Mouse (Mus musculus) limb, embryonic 13.5 days (tissue): ENCODE results near the gene Gck. TPM values are rescaled to one million over a fixed set of nuclear protein-coding genes. Genes with fewer than 3 reads are reported as not detected.

Experiments
- ATAC-seq: fragments of 200-750 bp; cut with Nextera tagmentation; 2 replicates; pipeline ENCODE4 v1.8.0; 2017; ENCODE audit warnings: low read depth, moderate number of reproducible peaks, moderate TSS enrichment; ENCODE audit not compliant: low FRiP score
- H3K27ac ChIP-seq: fragments of 300-500 bp; sonication (generic); 2 replicates; pipeline ENCODE4 v1.5.1; 2015; ENCODE audit warnings: inconsistent platforms, mild to moderate bottlenecking, moderate library complexity
- H3K27me3 ChIP-seq: fragments of 300-500 bp; sonication (generic); 2 replicates; pipeline ENCODE4 v1.6.1; 2015; ENCODE audit warnings: mild to moderate bottlenecking, inconsistent platforms
- H3K36me3 ChIP-seq: fragments of 300-500 bp; sonication (generic); 2 replicates; pipeline ENCODE4 v1.6.1; 2015; ENCODE audit warnings: inconsistent platforms, mild to moderate bottlenecking, moderate library complexity
- H3K4me1 ChIP-seq: fragments of 300-500 bp; sonication (generic); 2 replicates; pipeline ENCODE4 v1.6.1; 2015; ENCODE audit warnings: inconsistent platforms
- H3K4me2 ChIP-seq: fragments of 300-500 bp; sonication (generic); replicated peaks from 2 replicates; pipeline ENCODE4 v1.6.1; 2015; ENCODE audit warnings: inconsistent platforms, mild to moderate bottlenecking, moderate library complexity
- H3K4me3 ChIP-seq: fragments of 300-500 bp; sonication (generic); 2 replicates; pipeline ENCODE4 v1.5.1; 2015; ENCODE audit warnings: moderate library complexity, mild to moderate bottlenecking, inconsistent platforms
- H3K9ac ChIP-seq: fragments of 300-500 bp; sonication (generic); 2 replicates; pipeline ENCODE4 v1.6.1; 2015; ENCODE audit warnings: mild to moderate bottlenecking, inconsistent platforms
- H3K9me3 ChIP-seq: fragments of 300-500 bp; sonication (generic); 2 replicates; pipeline ENCODE4 v1.6.1; 2016; ENCODE audit warnings: inconsistent platforms
- WGBS: fragments of 180-500 bp; shearing (Covaris S2); methylation state at CpG from one replicate; pipeline ENCODE4 v1.1.7; 2015; 5-methylcytosine and 5-hydroxymethylcytosine counted together
- polyA plus RNA-seq: library from polyadenylated mRNA; unstranded; fragments of >200 nt; fragmentation: Nextera tagmentation; extraction: Ambion mirVana; gene quantifications from 2 replicates; pipeline ENCODE4 v1.2.1, GENCODE M21; 2015

Gene Gck
- polyA plus RNA-seq, 1 experiment from 2014 or later = 1.5 TPM

DNA sequence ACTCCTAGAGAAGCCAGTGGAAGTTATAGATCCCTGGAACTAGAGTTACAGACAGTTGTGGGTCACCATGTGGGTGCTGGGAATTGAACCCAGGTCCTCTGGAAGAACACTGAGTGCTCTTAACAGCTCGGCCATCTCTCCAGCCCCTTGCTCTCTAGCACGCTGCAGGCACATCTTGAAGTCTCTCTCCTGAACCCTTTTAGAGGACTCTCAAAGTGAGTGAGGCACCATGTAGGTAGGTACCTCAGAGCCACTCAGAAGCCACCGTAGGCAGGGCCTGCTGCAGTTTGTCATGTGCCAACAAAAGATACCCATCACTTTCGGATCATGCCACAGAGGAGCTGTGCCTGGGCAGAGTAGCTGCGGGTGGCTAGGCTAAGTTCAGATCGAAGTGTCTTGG lies 45.0 kb downstream of the Gck start:
- H3K9ac ChIP-seq = no peak overlapping the region
- H3K4me2 ChIP-seq = no peak overlapping the region
- H3K27me3 ChIP-seq = peaks cover 15% of the 10 kb centered on the region; the same call in 1 of the 2 replicates
- H3K27ac ChIP-seq = no peak overlapping the region
- H3K4me3 ChIP-seq = no peak overlapping the region
- H3K4me1 ChIP-seq = peaks cover 27% of the 10 kb centered on the region
- H3K36me3 ChIP-seq = no peaks in the 10 kb centered on the region
- no peaks in the 10 kb centered on the region for H3K9me3 ChIP-seq
- no peak for ATAC-seq
- WGBS = 90% methylated on average over 6 of the region's 6 CpGs

DNA sequence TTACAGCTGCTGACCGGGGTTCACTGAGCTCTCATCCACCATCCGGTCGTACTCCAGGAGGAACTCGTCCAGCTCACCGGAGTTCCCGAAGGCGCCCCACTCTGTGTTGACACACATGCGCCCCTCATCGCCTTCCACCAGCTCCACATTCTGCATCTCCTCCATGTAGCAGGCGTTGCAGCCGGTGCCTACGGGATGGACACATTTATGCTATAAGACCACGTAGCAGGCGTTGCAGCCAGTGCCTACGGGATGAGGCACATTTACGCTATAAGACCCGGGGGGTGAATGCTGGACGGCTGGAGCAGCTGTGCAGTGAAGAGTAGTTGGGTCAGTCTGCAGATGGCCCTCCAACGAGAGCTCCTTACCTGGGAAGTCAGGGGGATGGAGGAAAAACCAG lies 45.5 kb downstream of the Gck start:
- H3K27me3 ChIP-seq = peaks cover 18% of the 10 kb centered on the region
- no peaks in the 10 kb centered on the region for H3K36me3 ChIP-seq
- WGBS = 80% methylated on average over 19 of the region's 19 CpGs
- H3K9ac ChIP-seq = no peak overlapping the region
- peaks cover 27% of the 10 kb centered on the region for H3K4me1 ChIP-seq
- H3K9me3 ChIP-seq = no peaks in the 10 kb centered on the region
- no peak for ATAC-seq
- H3K27ac ChIP-seq = no peak overlapping the region
- H3K4me2 ChIP-seq = no peak overlapping the region
- no peak overlapping the region for H3K4me3 ChIP-seq

DNA sequence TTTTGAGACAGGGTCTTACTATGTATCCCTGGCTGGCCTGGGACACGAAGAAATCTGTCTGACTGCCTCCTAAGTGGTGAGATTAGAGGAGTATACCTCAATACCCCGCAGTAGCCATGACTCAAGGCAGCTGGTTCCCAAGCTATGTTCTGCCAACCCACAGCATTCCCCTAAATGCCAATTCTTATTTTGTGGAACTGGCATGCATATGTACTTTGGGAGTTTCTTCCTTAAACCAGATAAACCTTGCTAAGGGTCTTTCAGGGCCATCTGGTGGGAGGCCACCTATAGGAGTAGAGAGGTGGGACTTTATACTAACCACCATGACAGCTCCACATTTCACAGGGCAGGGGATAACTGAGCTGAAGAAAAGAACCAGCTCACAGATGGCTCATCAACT lies 46.0 kb downstream of the Gck start:
- Histone ChIP-seq H3K4me3 (no peak overlapping the region), H3K27ac (no peak overlapping the region), H3K36me3 (no peaks in the 10 kb centered on the region), H3K27me3 (peaks cover 23% of the 10 kb centered on the region), H3K9me3 (no peaks in the 10 kb centered on the region), H3K4me2 (no peak overlapping the region), H3K9ac (no peak overlapping the region), H3K4me1 (peaks cover 27% of the 10 kb centered on the region)
- WGBS = 83% methylated on average over 2 of the region's 2 CpGs
- no peak for ATAC-seq

DNA sequence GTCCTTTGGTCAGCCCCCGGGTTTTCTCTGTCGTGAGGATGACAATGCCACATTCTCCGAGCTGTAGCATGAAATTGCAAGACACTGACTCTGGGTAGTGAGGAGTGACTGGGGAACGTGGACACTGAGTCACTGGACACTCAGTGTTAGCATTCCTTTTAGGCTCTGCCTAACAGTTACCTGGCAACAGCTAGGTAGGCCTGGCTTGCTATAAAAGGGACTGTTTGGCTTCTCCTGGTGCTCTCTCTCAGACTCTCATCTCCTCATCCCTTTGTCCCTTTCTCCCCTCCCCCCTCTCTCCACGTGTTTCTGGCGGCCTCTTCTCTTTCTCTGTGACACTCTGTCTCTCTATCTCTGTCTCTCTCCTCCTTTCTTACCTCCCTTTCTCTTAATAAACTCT lies 47.5 kb downstream of the Gck start:
- H3K27me3 ChIP-seq = peaks cover 37% of the 10 kb centered on the region
- H3K9me3 ChIP-seq = no peaks in the 10 kb centered on the region
- 9% methylated on average over 6 of the region's 6 CpGs for WGBS
- no peak overlapping the region for H3K27ac ChIP-seq
- H3K9ac ChIP-seq = peak overlapping the region; percentile 66
- H3K4me3 ChIP-seq = peak overlapping the region; percentile 48
- peaks cover 35% of the 10 kb centered on the region for H3K4me1 ChIP-seq
- H3K36me3 ChIP-seq = no peaks in the 10 kb centered on the region
- no peak for ATAC-seq
- peak overlapping the region; percentile 78 for H3K4me2 ChIP-seq

GRCm38 (mm10) chr11:5901950-5902349 lies 47.9 kb downstream of the Gck start:
- Histone ChIP-seq H3K4me3 (peak overlapping the region; percentile 48), H3K27me3 (peaks cover 42% of the 10 kb centered on the region)
- WGBS = 2% methylated on average over 32 of the region's 32 CpGs

DNA sequence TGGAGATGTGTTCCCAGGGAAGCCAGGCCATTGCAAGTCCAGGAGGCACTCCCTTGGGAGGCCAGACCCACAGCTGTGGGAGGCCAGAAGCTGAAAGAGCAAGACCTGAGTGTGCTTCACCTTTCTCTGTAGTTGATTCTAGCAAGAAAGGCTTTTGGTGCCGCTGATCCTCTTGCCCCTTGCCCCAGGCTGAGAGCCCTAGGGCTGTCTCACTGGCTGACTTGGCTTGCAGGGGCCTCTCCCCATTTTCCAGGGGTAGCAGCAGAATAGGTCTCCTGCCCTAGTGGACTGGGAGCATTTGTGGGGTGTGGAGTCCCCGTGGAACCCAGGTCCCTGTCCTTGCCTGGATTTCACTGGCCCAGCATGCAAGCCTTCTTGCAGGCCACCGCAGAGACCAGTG lies 48.6 kb downstream of the Gck start:
- peak overlapping the region; percentile 66 for H3K9ac ChIP-seq
- peak overlapping the region; percentile 78 for H3K4me2 ChIP-seq
- 18% methylated on average over 3 of the region's 3 CpGs for WGBS
- no peak overlapping the region for H3K27ac ChIP-seq
- no peaks in the 10 kb centered on the region for H3K9me3 ChIP-seq
- peak overlapping the region; percentile 48 for H3K4me3 ChIP-seq
- peaks cover 38% of the 10 kb centered on the region for H3K4me1 ChIP-seq
- no peaks in the 10 kb centered on the region for H3K36me3 ChIP-seq
- H3K27me3 ChIP-seq = peaks cover 47% of the 10 kb centered on the region
- ATAC-seq = no peak

More at GRCm38 (mm10) chr11:5901950-5902349, 47.9 kb downstream of the Gck start:
- peak overlapping the region; percentile 66 for H3K9ac ChIP-seq
- no peak overlapping the region for H3K27ac ChIP-seq
- peaks cover 38% of the 10 kb centered on the region for H3K4me1 ChIP-seq
- no peaks in the 10 kb centered on the region for H3K36me3 ChIP-seq
- ATAC-seq = peak; percentile 70
- no peaks in the 10 kb centered on the region for H3K9me3 ChIP-seq
- peak overlapping the region; percentile 78 for H3K4me2 ChIP-seq

GRCm38 (mm10) chr11:5899286-5899685 lies 50.6 kb downstream of the Gck start:
- no peak overlapping the region for H3K4me3 ChIP-seq
- H3K36me3 ChIP-seq = no peaks in the 10 kb centered on the region
- H3K9ac ChIP-seq = no peak overlapping the region
- no peaks in the 10 kb centered on the region for H3K9me3 ChIP-seq
- ATAC-seq = no peak
- H3K4me2 ChIP-seq = no peak overlapping the region
- H3K4me1 ChIP-seq = peaks cover 41% of the 10 kb centered on the region
- no peak overlapping the region for H3K27ac ChIP-seq
- 86% methylated on average over 10 of the region's 10 CpGs for WGBS
- H3K27me3 ChIP-seq = peaks cover 51% of the 10 kb centered on the region

- H3K27ac ChIP-seq = no peak within 1 kb of the TSS
- 60% methylated on average over 5 of the region's 5 CpGs for WGBS
- no peak within 1 kb of the TSS for H3K4me2 ChIP-seq
These were observed 51.4 kb downstream of the Gck start, which contains the start of gene Myl7 for GRCm38 (mm10) chr11:5898531-5898930. Gene Myl7 (minus strand): TSS chr11:5898782.

GRCm38 (mm10) chr11:5897839-5898238 lies 52.0 kb downstream of the Gck start:
- Histone ChIP-seq H3K4me2 (no peak overlapping the region), H3K9ac (no peak overlapping the region), H3K27me3 (peaks cover 49% of the 10 kb centered on the region), H3K9me3 (no peaks in the 10 kb centered on the region), H3K4me3 (no peak overlapping the region), H3K4me1 (peaks cover 33% of the 10 kb centered on the region), H3K36me3 (no peaks in the 10 kb centered on the region), H3K27ac (no peak overlapping the region)
- 19% methylated on average over 10 of the region's 10 CpGs for WGBS
- ATAC-seq = no peak; the same call in 1 of the 2 replicates

More at GRCm38 (mm10) chr11:5898531-5898930, 51.4 kb downstream of the Gck start, which contains the start of gene Myl7:
- ATAC-seq = no peak
- H3K9ac ChIP-seq = no peak within 1 kb of the TSS
- no peaks in the 10 kb centered on the region for H3K9me3 ChIP-seq
- H3K36me3 ChIP-seq = no peaks in the 10 kb centered on the region
- peaks cover 51% of the 10 kb centered on the region for H3K27me3 ChIP-seq
- no peak within 1 kb of the TSS for H3K4me3 ChIP-seq
- peaks cover 35% of the 10 kb centered on the region for H3K4me1 ChIP-seq

DNA sequence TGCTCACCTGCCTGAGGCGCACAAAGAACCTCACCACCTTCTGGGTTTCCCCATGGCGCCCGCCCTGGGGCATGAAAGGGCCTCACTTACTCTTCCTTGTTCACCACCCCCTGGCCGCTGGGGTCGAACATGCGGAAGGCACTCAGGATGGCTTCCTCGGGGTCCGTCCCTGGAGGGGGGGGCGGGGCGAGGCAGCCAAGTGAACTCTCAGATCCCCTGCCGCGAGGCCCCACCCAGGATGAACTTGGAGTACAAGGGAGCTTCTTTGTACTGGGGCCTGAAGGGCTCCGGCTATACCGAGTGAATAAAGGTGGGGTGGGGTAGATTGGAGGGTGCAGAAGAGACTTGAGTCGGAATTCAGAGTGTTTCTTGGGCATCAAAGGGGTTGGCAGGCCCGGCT lies 52.7 kb downstream of the Gck start:
- WGBS = 19% methylated on average over 15 of the region's 16 CpGs
- Histone ChIP-seq H3K9ac (no peak overlapping the region), H3K4me2 (no peak overlapping the region; the same call in 1 of the 2 replicates), H3K9me3 (no peaks in the 10 kb centered on the region), H3K27ac (no peak overlapping the region), H3K4me3 (no peak overlapping the region), H3K27me3 (peaks cover 47% of the 10 kb centered on the region), H3K36me3 (no peaks in the 10 kb centered on the region), H3K4me1 (peaks cover 33% of the 10 kb centered on the region)
- no peak for ATAC-seq

DNA sequence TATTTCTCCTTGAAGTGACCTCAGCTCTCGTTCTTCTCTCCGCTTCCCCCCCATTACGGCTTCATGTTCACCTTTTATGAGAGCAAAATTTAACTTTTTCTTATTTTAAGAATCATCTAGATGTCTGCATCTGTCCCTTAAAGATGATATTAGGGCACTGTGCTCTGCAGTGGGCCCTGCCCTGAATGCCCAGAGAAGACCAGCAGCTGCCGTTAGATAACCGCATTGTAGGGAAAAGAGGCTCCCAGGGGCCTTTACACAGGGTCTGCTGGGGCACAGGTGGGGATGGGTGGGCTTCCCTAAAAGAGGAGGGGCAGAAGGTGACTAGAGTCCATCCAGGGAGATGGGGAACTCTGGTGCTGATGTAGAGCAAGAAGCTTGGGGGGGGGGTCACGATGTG lies 56.1 kb downstream of the Gck start:
- Histone ChIP-seq H3K27ac (no peak overlapping the region), H3K36me3 (no peaks in the 10 kb centered on the region), H3K4me3 (no peak overlapping the region), H3K27me3 (peaks cover 28% of the 10 kb centered on the region), H3K9me3 (no peaks in the 10 kb centered on the region), H3K4me2 (no peak overlapping the region), H3K9ac (no peak overlapping the region), H3K4me1 (peaks cover 47% of the 10 kb centered on the region)
- 58% methylated on average over 6 of the region's 6 CpGs for WGBS
- ATAC-seq = no peak

DNA sequence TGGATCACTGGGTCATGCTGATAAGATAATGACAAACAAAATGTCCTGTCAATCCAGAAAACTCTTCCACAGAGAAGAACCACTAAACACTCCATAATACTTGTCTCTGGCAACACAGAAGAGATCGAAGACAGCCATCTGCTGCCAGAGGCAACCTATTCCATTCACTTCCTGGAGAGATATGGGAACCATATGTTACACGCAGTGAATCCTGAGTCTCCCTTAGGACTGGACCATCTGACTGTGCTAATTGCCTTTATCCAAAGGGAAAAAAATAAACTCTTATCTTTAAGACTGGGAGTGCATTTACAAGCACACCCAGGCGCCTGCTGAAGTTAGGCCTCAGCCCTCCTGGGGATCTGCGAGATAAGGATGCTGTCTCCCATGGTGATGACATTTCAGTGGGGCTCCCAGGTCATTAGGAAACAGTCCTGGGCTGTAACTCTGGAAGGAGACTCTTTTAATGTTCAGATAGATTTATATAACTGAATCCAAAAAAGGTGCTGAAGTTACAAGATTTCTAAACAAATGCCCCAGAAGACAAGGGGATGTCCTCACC lies 57.0 kb downstream of the Gck start:
- WGBS = 27% methylated on average over 4 of the region's 4 CpGs
- Histone ChIP-seq H3K4me3 (no peak overlapping the region), H3K27me3 (peaks cover 19% of the 10 kb centered on the region), H3K9me3 (no peaks in the 10 kb centered on the region), H3K4me1 (peaks cover 51% of the 10 kb centered on the region), H3K9ac (no peak overlapping the region), H3K36me3 (no peaks in the 10 kb centered on the region), H3K27ac (no peak overlapping the region), H3K4me2 (no peak overlapping the region)
- no peak for ATAC-seq

DNA sequence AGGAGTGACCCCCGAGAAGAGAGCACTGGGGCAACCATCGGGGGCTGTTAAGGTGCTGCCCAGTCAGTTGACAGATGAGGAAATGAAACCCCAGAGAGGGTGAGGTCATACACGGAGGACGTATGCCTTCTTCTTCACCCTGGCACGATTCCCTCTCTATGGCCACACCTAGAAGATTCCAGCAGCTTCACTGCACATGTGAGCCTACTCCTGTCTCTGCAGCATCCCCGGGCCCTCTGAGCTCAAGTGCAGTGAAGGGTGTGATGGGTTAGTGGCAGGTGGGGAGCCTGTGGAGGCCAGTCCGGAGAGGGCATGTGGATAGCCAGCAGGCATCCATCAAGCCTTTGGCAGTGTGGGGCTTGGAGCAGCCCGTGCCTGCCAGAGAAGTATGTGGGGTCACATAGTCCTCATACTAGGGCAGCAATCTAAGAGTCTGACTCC lies 57.7 kb downstream of the Gck start:
- Histone ChIP-seq H3K27me3 (peaks cover 11% of the 10 kb centered on the region), H3K4me3 (no peak overlapping the region), H3K4me1 (peaks cover 49% of the 10 kb centered on the region), H3K9ac (peak overlapping the region; percentile 48), H3K9me3 (no peaks in the 10 kb centered on the region), H3K4me2 (no peak overlapping the region), H3K36me3 (no peaks in the 10 kb centered on the region), H3K27ac (no peak overlapping the region)
- ATAC-seq = no peak; the same call in 1 of the 2 replicates
- WGBS = 47% methylated on average over 8 of the region's 8 CpGs
